Mouse (Mus musculus) heart, embryonic 10.5 days (tissue): ENCODE measurements around the gene Max. TPM values are rescaled to one million over a fixed set of nuclear protein-coding genes. Genes with fewer than 3 reads are reported as not detected.

Experiments
- DNase-seq: peaks from one replicate; pipeline ENCODE4 v3.0.0-alpha.2; 2017; ENCODE audit warnings: low spot score
- H3K27ac ChIP-seq: fragments of 300-500 bp; sonication (generic); 2 replicates; pipeline ENCODE4 v1.5.1; 2016; ENCODE audit warnings: mild to moderate bottlenecking
- H3K27me3 ChIP-seq: fragments of 300-500 bp; sonication (generic); 2 replicates; pipeline ENCODE4 v1.6.1; 2016; ENCODE audit warnings: mild to moderate bottlenecking; ENCODE audit not compliant: poor library complexity, insufficient read depth, severe bottlenecking
- H3K36me3 ChIP-seq: fragments of 300-500 bp; sonication (generic); 2 replicates; pipeline ENCODE4 v1.6.1; 2016; ENCODE audit warnings: mild to moderate bottlenecking, moderate library complexity
- H3K4me1 ChIP-seq: fragments of 300-500 bp; sonication (generic); 2 replicates; pipeline ENCODE4 v1.6.1; 2016; ENCODE audit warnings: mild to moderate bottlenecking
- H3K4me3 ChIP-seq: fragments of 300-500 bp; sonication (generic); 2 replicates; pipeline ENCODE4 v1.5.1; 2016; ENCODE audit warnings: mild to moderate bottlenecking, moderate library complexity
- H3K9me3 ChIP-seq: fragments of 300-500 bp; sonication (generic); 2 replicates; pipeline ENCODE4 v1.6.1; 2016; ENCODE audit warnings: mild to moderate bottlenecking, moderate library complexity
- WGBS: fragments of 180-500 bp; shearing (Covaris S2); methylation state at CpG from one replicate; pipeline ENCODE4 v1.1.7; 2016; 5-methylcytosine and 5-hydroxymethylcytosine counted together
- polyA plus RNA-seq: library from polyadenylated mRNA; unstranded; fragments of >200 nt; fragmentation: Nextera tagmentation; extraction: Ambion mirVana; gene quantifications from 2 replicates; pipeline ENCODE4 v1.2.1, GENCODE M21; 2016

Max gene
- polyA plus RNA-seq, 1 experiment from 2014 or later, result 12.9 TPM

- Histone ChIP-seq H3K9me3 (no peaks in the 10 kb centered on the region), H3K4me1 (peaks cover 26% of the 10 kb centered on the region), H3K36me3 (peaks cover 25% of the 10 kb centered on the region; the same call in 1 of the 2 replicates), H3K4me3 (no peak overlapping the region), H3K27ac (no peak overlapping the region; the same call in 1 of the 2 replicates), H3K27me3 (no peaks in the 10 kb centered on the region)
- DNase-seq, result no peak
- WGBS, result 39% methylated on average over 5 of the region's 5 CpGs
Observed at GRCm38 (mm10) chr12:76909218-76909617, 52.8 kb downstream of the Max start.

DNA sequence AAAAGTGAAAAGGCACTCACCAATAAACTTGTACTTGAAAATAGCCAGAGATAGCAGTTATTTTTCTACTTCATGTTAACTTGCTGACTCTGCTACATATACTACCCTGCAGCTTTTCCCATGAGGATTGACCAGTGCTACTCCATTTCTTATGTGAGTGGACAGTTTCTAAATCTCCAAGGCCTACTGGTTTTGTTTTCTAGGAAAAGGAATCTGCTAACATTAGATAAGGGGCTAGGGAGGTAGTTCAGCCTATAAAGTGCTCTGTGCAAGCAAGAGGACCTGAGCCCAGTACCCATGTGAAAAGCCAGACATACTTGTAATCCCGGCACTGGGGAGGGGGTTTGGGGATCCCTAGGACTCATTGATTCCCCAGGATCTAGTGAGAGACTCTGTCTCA is 55.7 kb downstream of the Max start:
- Histone ChIP-seq H3K4me1 (peaks cover 24% of the 10 kb centered on the region), H3K36me3 (peaks cover 27% of the 10 kb centered on the region; the same call in 1 of the 2 replicates), H3K27me3 (no peaks in the 10 kb centered on the region), H3K9me3 (no peaks in the 10 kb centered on the region), H3K27ac (no peak overlapping the region), H3K4me3 (no peak overlapping the region)
- DNase-seq, result no peak
- WGBS, result 68% methylated on average over 1 of the region's 1 CpGs

GRCm38 (mm10) chr12:76901508-76902294 is 60.3 kb downstream of the Max start:
- Histone ChIP-seq H3K27me3 (no peaks in the 10 kb centered on the region), H3K36me3 (peaks cover 21% of the 10 kb centered on the region), H3K27ac (no peak overlapping the region), H3K9me3 (no peaks in the 10 kb centered on the region), H3K4me1 (peaks cover 6% of the 10 kb centered on the region; the same call in 1 of the 2 replicates), H3K4me3 (no peak overlapping the region)
- 74% methylated on average over 3 of the region's 3 CpGs for WGBS
- no peak for DNase-seq

- Histone ChIP-seq H3K36me3 (peaks cover 18% of the 10 kb centered on the region), H3K27me3 (no peaks in the 10 kb centered on the region), H3K4me3 (no peak overlapping the region), H3K9me3 (no peaks in the 10 kb centered on the region), H3K4me1 (peaks cover 16% of the 10 kb centered on the region), H3K27ac (no peak overlapping the region)
- DNase-seq, result no peak
- 85% methylated on average over 10 of the region's 10 CpGs for WGBS
Observed at GRCm38 (mm10) chr12:76899261-76899975, 62.6 kb downstream of the Max start.

DNA sequence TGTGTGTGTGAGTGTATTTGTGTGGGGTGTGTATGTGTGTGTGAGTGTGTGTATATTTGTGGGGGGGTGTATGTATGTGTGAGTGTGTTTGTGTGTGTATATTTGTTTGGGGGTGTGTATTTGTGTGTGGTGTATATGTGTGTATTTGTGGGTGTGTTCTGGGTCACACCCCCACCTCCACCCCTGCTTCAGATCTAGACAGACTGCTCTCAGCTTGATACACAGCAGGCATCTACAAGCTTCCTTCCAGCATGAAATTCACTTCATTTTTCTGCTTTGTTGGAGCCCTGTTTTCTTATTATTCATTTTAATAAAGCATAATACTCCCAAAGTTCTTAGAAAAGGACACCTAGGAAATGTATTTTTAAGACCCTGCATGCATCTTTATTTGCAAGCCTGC is 63.9 kb downstream of the Max start:
- no peaks in the 10 kb centered on the region for H3K9me3 ChIP-seq
- no peak for DNase-seq
- H3K4me3 ChIP-seq, result no peak overlapping the region
- H3K27me3 ChIP-seq, result no peaks in the 10 kb centered on the region
- peaks cover 18% of the 10 kb centered on the region for H3K36me3 ChIP-seq
- H3K4me1 ChIP-seq, result peaks cover 17% of the 10 kb centered on the region
- no peak overlapping the region for H3K27ac ChIP-seq

GRCm38 (mm10) chr12:76897006-76897405 is 65.0 kb downstream of the Max start:
- no peak for DNase-seq
- 86% methylated on average over 10 of the region's 10 CpGs for WGBS
- Histone ChIP-seq H3K27me3 (no peaks in the 10 kb centered on the region), H3K4me1 (peaks cover 17% of the 10 kb centered on the region), H3K27ac (no peak overlapping the region), H3K4me3 (no peak overlapping the region), H3K36me3 (peaks cover 26% of the 10 kb centered on the region), H3K9me3 (no peaks in the 10 kb centered on the region)

GRCm38 (mm10) chr12:76896566-76896965 is 65.4 kb downstream of the Max start:
- no peaks in the 10 kb centered on the region for H3K9me3 ChIP-seq
- H3K4me1 ChIP-seq, result peaks cover 17% of the 10 kb centered on the region
- H3K27ac ChIP-seq, result 0 out of 2 replicates have a peak overlapping the region, but pooled peaks have one; percentile 79
- DNase-seq, result no peak
- 80% methylated on average over 4 of the region's 4 CpGs for WGBS
- H3K36me3 ChIP-seq, result peaks cover 24% of the 10 kb centered on the region
- no peaks in the 10 kb centered on the region for H3K27me3 ChIP-seq
- no peak overlapping the region for H3K4me3 ChIP-seq

GRCm38 (mm10) chr12:76895777-76896176 is 66.2 kb downstream of the Max start:
- H3K27ac ChIP-seq, result peak overlapping the region; percentile 79
- no peaks in the 10 kb centered on the region for H3K27me3 ChIP-seq
- peaks cover 17% of the 10 kb centered on the region for H3K4me1 ChIP-seq
- H3K9me3 ChIP-seq, result no peaks in the 10 kb centered on the region
- WGBS, result 20% methylated on average over 7 of the region's 7 CpGs
- no peak overlapping the region for H3K4me3 ChIP-seq
- DNase-seq, result peak; percentile 84
- H3K36me3 ChIP-seq, result peaks cover 19% of the 10 kb centered on the region

DNA sequence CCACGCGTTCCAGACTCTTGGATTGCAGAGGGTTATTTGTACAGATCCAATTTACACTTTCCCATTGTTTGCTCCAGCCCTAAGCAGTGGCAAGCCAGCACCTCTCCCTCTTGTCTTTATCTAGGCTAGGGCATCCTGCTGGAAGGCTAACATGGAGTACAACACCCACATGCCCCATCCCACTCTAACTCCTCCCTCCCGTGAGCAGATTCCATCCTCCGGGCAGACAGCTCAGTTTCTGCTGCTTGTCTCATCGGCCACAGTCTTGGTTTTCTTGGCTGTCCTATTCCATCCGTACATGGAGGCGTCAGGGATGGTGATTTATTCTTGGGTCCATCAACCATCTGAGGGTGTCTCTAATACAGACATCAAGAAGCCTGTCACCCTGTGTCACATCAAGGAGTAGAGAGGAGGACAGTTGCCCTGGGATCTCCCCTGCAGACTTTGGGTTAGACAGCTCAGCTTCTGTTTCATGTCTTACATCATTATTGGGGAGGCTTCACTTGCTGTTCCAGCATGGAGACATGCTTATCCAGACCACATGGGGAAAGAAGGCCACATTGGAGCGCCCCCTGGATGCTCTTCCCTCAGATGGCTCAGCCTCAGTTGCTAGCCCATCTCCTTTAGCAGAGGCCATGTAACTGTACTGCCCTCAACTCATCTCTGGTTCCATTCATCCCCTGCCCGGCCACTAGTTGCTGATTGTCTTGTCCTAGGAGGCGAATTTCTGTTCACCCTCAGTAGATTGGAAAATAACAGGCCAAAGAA is 67.0 kb downstream of the Max start:
- H3K9me3 ChIP-seq, result no peaks in the 10 kb centered on the region
- peaks cover 12% of the 10 kb centered on the region; the same call in 1 of the 2 replicates for H3K36me3 ChIP-seq
- 72% methylated on average over 10 of the region's 10 CpGs for WGBS
- peak overlapping the region; percentile 79 for H3K27ac ChIP-seq
- H3K27me3 ChIP-seq, result no peaks in the 10 kb centered on the region
- DNase-seq, result no peak
- no peak overlapping the region for H3K4me3 ChIP-seq
- H3K4me1 ChIP-seq, result peaks cover 17% of the 10 kb centered on the region

- Histone ChIP-seq H3K9me3 (no peaks in the 10 kb centered on the region), H3K27ac (no peak overlapping the region), H3K36me3 (peaks cover 16% of the 10 kb centered on the region; the same call in 1 of the 2 replicates), H3K27me3 (no peaks in the 10 kb centered on the region), H3K4me3 (no peak overlapping the region), H3K4me1 (peaks cover 17% of the 10 kb centered on the region)
- no peak for DNase-seq
- 92% methylated on average over 16 of the region's 16 CpGs for WGBS
Observed at GRCm38 (mm10) chr12:76892910-76893695, 68.9 kb downstream of the Max start.

GRCm38 (mm10) chr12:76891160-76891559 is 70.8 kb downstream of the Max start:
- Histone ChIP-seq H3K36me3 (peaks cover 20% of the 10 kb centered on the region; the same call in 1 of the 2 replicates), H3K27me3 (no peaks in the 10 kb centered on the region), H3K9me3 (no peaks in the 10 kb centered on the region), H3K4me3 (no peak overlapping the region), H3K27ac (no peak overlapping the region), H3K4me1 (peaks cover 17% of the 10 kb centered on the region)
- DNase-seq, result no peak
- WGBS, result 83% methylated on average over 3 of the region's 3 CpGs
